Mouse (Mus musculus): ENCODE results near the gene Hoxb9.
A peak's percentile ranks its signal among the peaks of the same experiment; 100 is the strongest.

Hoxb9 gene

DNA sequence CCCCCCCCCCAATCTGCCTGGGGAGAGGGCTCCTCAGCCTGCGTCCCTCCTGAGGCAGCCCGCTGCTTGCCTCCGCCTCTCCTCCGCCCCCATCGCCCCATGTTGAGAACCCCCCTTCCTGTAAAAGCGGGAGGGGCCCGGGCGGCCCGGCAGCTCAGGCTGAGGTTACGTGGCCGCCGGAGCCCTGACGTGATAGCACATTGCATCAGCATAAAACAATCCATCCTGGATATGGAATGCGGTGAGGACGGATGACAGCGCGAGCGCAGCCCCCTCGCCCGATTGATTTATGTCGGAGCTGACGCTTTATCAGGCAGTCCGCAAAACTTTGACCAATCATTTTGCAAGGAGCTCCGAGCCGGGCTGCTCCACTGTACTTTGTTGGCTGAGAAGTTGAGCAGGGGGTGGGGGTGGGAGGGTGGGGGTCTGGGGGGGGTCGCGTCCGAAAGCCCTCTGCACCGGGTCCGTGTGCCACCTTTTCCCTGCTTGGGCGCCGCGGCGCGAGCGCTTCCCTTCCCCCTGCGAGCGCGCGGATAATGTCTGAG lies at the start of gene Hoxb9:
Hoxb9 (plus strand) TSS at position 462 of the 545 bp plus-strand sequence.
- DNase-seq: no peak

DNA sequence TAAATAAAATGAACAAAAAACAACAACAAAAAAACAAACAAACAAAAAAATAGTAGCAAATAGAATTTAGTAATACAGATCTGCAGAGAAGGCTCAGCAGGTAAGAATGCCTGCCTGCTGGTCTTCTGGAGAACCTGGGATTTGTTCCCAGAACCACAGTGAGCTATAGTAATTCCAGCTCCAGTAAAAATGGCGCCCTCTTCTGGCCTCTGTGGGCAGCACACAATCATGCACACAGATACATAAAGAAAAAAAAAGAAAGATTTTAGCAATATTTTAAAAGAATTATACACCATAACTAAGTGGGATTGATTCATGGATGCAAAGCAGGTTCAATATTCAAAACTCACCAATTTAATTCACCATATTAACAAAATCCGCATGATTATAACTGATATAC lies 47.4 kb upstream of the Hoxb9 start:
- DNase-seq: no peak

DNA sequence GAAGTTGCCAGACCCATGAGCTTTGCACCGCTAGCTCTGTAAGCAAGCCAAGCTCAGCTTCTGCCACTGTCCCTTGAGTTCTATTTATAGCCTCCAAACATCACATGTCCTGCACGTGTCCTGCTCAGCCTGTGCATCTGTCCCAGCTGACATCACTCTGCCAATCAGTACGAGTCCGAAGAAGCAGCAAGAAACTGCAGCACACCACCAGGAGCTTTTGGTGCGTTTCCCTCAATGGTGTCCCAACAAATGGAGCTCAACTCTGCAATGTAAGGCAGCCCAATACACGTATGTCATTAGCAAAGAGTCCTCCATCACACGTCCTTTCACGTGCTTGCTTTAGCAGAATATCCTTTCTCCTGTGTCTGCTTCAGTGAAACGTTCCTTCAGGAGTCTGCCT lies 43.6 kb upstream of the Hoxb9 start:
- DNase-seq: no peak

DNA sequence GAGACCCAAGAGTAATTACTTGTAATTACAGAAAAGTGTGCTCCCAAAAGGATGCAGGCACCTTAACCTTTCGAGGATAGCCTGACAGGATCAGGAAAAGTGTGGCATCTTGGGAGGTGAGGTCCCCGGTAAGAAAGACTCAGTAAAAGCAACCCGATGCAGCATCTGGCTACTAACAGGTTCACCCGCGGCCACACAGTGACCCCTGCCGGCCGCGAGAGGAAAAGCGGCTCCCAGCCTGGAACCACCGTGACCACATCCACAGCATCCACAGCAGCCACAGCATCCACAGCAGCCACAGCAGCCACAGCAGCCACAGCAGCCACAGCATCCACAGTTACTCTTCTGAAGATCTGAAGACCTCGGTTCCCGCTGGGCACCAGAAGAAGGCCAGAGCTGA lies 36.4 kb upstream of the Hoxb9 start:
- DNase-seq: peak; percentile 46

DNA sequence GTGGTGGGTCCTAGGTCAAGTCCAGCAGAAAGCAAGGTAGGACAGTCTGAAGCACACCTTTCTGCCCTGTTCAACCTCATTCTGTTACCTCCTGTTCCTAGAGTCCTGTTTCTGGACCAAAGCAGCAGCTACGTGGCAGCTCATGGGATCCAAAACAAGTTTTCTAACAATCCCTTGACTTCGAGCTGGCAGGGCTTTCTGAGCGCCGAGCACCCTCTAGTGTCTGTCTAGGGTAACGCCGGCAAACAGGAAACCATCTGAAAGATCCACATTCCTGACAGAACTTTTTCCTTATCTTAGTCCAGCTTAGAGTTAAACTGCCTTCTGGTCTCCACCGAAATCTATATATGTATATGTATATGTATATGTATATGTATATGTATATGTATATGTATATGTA lies 31.0 kb upstream of the Hoxb9 start:
- DNase-seq: peak; percentile 52

DNA sequence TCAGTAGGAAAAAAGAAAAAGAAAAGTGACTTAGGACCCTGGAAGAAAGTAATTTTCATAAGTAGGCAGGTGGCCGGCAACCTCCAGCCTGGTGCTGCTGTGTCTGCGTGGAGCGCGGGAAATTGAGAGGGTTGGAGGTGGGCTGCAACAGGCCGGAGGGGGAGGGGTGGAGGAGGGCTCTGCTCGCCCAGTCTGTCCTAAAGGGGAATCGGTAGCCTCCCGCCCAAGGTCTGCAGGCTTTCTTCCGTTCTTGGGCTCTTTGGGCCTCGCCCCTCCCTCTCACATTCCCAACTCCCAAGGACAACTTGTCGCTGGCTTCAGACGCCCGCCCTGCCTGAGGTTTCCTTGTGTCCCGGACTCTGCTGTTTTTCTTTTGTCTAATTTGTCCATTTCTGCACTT lies 20.4 kb upstream of the Hoxb9 start:
- DNase-seq: no peak

DNA sequence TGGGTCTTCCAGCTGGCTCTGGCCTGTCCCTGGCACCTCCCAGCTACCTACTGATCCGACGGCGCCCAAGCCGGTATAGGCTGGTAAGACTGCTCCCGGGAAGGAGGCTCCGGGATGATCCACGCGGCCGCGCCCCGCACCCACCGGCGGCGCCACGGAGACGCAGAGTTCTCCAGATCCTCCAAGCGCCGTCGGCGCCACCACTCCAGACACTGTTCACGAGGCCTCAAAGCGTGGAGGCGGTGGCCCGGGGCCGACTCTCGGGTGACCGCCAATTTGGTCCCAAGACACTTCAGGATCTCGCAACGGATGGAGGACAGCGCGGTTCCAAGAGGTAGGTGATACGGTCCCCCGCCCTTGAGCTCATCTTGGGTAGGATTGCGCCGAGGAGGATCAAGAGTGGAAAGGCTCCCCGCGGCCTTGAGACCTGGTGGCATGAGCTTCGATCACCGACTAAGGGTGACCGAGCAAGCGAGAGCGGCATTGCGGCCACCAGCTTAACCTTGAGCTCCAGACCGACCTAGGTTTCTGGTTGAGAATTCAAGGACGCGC lies 19.7 kb upstream of the Hoxb9 start:
- no peak for DNase-seq

DNA sequence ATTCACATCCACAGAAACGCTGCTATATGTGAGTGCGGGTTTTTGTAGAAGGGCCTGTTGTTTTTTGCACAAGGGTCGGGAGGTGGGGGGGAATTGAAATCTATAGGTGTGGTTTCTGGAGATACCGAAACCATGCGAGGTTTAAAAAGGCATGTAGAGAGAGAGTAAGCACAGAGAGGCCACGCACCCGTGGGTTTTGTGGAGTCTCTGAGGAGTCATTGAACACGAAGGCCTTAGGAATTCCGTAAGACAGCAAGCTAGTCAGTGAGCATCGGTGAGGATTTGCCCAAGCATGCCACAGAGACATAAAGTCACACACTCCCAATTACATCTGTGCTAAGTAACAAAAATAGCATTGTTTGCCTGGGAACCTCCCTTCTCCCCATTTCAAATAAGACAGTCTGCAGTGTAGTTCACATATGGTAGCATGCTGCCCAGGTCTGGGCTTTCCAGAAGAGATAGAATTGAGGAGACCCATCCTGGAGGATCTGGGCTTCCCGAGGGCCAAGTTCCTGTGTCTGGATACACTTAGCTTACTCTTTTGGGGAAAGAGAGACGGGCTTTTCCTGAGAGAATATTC lies 18.6 kb upstream of the Hoxb9 start:
- no peak for DNase-seq

DNA sequence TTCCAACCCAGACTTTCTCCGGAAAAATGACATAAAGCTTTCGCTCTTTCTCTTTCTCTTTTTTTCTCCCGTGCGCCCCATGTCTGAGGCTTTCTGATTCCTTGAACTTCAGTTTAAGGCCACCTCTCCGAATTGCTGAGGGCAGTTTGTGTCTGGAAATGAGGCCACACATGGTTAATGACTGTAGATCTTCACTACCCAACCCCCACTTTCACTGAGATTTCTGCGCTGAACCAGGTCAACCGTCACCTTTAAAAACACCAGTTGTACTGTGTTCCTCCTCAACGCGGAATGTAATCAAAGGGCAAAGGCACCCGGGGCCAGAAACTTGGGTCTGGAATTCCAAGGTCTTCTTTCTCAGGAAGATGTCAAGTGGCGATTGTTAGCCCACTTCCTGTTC lies 17.0 kb upstream of the Hoxb9 start:
- DNase-seq: no peak

DNA sequence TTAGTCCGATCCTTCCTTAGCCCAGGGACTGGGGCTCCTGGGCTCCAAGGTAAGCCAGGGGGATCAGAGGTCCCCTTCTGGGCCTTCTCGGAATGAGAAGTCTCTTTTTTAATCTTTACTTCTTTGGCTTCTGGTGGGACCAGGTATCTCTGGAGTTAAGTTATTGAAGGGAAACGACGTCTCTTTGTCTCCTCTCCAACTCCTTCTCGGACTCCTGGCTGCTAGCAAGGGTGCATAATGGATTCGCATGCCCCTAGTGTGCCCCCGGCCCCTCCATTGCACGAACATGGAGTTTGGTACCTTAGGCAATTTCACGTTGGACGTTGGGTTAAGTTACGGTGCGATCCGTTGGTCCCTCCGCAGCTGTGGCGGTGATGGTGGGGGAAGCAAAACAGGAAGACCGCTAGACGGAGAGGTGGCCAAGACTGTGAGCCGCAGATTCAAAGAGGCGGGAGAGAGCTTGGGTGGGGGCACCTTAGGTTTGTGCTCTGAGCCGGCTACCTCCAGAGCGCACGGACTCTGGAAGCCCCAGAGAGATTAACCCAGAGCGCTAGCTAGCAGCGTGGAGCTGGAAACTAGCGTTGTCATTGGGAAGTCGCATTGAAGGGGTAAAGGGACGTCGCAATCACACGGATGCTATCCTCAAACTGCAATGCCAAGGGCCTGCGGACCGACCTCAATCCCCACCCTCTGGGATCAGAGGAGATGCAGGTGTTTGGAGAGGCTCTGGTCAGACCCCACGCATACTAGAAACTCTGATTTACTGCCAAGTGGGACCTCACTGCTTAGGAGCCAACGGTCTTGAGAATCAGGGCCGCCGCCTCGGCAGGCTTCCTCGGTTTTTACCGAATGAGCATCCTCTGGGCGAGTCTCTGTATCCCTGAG lies 15.9 kb upstream of the Hoxb9 start:
- DNase-seq: no peak

DNA sequence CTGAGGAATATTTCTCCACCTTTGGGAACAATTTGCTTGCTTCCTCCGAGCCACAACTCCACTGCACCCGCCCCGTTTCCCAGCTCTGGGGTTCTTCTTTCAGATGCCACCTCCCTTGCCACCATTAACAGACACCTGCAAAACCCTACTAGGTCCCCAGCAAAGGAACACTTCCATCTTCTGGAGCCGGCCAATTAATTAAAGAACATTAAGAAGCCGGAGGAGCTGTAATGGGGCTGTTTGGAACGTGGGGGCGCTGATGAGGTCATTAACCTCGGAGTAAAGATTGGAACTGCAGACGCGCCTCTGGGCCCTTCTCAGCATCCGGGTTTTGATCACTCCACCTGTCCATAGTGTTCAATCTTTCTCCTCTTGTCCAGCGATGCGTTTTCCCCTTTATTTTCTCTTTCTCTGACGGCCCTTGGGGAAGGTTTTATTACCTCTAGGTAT lies 15.2 kb upstream of the Hoxb9 start:
- DNase-seq: no peak

DNA sequence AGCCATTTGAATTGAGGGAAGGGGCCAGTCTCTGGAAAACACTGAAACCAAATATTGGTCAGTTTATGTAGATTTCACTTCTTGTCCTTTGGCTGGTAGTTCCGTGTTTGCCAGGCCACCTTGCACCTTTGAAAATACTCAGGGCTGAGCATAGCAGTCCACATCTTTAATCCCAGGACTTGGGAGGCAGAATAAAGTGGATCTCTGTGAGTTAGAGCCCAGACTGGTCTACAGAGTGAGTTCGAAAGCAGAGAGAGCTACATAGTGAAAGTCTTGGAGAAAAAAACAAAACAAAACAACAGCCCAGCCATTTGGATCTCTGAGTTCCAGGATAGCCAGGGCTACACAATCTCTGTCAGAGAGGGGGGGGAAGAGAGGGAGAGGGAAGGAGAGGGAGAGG lies 14.1 kb upstream of the Hoxb9 start:
- DNase-seq: no peak

DNA sequence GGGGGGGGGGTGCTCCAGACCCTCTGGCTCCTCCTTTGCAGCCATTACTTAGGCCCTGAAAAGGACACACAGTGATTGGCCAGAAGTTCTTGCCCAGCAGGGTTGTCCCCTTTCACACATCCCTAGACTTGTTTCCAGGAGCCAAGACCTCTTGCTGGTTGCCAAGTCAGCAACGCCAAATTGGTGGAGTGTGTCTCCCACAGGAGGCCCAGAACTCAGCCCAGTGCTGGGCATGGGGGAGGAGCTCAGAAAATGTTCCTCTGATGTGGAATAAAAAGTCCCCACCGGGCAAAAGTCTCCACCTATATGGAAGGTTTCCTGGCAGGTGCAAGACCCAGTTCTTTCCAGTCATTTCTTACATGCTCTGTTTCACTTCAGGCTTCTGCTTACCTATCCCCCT lies 12.2 kb upstream of the Hoxb9 start:
- no peak for DNase-seq

DNA sequence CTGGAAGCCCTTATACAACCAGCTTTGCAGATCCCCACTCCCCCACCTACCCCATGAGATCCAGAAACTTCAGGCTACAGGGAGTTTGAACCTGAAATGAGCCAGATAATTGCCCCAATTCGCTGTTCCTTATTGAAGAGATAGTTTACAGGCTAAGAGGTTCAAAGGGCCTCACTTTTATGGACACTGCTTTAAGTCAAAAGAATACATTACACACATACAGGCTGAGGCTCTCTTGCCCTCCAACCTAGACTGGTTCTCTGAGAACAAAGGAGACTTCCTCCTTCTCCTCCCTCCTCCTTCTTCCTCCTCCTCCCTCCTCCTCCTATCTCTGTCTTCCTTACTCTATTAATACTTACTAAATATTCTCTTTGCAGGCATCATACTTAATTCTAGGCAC lies 11.7 kb upstream of the Hoxb9 start:
- no peak for DNase-seq

DNA sequence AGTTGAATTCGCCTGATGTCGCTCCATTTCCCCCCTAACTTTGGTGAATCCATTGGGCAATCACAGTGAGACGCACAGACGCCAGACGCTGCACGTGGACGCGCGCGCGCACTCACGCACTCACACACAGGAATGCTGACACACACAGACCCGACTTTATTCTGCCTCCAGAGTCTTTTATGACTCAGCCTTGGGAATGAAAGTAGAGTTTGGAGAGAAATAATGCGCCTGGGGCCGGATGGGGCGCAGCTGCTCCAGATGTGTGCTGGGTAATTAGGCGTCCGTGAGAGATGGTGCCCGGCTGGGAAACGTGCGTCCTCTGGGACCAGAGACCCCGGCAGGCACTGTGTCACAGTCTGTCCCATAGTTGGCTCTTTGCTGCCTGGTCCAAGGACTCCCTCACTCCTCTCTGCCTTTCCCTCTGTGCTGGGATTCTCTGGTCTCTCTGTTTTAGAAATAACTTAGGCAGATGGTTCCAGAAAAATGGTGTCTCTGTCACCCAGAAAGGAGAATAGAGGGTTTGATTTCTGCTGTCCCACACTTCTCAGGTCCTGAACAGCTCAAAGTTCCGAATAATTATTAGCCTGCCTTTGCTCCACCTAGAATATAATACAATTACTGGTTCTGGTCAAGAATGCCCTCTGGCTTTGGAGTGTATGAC lies 10.8 kb upstream of the Hoxb9 start:
- no peak for DNase-seq

DNA sequence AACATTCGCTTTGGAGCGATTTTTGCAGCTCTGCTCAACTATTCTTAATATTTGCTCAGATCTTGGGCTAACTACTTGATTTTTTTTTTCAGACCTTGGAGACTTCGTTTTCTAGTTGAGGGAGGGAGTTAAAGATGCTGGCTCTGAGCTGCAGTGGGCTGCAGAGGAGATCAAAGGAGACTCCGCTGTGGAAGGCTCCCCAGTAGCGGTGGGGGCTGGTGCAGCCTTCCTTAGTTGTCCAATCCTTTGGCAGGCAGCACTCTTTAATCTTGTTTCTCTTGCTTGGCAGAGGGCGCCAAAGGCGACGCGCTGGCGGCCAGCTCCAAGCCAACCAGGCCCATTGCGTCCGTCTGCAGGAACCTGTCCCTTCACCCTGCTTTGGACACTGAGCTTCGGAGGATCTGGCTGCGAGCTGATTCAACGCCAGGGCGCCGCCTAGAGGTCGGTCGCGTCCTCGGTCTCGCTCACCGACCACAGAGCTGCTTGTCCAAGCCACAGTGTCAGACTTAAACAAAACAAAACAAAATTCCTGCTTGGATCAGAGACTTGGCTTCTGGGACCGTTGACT lies 9.8 kb upstream of the Hoxb9 start:
- DNase-seq: peak; percentile 78

DNA sequence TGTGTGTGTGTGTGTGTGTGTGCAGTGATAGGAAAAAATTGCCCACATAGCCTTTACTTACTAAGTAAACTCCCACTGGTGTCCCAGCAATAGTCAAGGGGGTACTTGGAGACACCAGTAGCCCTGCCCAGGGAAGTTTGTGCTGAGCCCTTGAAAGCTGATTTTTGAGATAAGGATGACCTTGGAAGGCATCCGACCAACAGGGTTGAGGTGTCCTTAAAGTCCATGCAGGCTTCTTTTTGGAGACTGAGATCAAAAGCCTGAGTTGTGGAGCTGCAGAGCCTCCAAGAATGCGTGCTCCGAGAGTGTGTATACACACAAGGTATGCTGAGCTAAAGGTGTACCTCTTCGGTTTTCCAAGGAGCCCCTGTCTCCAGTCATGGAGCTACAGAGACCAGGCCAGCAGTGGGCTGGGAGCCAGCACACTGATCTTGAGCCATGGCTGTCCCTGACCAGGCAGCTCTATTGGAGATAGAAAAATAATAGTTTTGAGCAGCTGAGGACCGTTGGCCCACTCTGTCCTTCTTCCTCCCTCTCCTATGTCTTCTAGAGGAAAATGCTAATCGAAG lies 8.9 kb upstream of the Hoxb9 start:
- no peak for DNase-seq

DNA sequence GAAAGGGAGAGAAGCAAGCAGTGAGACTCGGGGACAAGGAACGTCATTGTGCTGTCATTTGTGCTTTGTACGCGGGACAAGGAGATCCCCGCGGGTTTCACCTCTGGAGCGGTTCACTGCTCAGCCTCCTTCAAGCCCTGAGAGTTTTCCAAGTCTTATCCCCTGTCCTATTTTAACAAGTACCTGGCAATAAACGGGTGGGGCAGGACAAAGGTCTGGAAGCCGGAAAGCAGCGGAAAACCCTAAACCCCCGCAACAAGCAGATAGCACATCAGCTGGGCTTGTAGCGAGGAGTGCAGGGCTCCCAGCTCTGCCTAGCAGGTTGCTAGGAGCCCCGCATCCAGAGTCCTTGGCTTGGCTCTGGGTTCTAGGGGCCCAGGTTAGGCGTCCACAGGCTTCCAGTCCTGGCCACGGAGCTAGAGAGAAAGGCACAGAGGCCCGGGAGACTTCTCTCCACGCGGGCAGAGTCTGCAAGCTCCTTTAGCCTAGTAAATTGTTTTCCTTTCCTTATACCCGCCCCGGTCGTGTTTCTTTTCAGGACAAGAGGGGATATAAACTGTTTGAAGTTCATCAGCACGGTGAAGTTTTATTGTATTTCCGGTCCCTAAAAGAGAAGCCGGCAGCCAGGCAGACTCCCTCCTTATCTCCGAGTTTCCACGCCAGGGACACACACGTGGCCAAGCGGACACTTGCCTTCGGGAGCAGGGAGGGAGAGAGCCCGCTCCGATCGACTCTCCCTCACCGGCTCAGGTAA lies 7.4 kb upstream of the Hoxb9 start:
- no peak for DNase-seq

DNA sequence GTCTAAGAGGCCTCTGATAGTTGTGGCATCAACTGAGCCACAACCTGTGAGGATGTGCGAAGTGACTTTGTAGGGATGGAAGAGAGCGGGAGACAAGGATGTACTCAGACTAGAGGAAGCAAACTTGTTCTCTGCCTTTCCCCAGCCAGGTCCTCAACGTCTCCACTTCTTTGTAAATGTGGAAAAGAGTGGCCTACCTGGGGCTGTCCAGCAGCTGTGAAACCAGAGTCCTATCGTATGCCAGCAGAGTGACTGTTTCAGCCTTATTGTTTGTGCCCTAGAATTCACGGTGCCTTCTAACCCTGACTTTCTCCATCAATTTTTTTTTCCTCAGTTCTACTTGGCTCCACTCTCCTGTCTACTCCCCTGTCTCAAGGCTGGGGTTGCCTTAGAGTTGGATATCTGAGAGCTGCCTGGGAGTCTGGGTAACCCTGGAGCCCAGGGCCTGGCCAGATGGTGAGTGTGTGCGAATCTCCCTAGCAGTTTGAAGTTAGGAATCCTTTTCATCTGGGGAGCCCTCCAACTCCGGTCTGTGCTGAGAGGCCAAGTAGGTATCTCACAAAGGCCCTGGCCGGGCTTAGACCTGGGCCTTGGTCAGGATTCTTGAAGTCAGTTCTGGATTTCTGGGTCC lies 6.8 kb upstream of the Hoxb9 start:
- DNase-seq: no peak

DNA sequence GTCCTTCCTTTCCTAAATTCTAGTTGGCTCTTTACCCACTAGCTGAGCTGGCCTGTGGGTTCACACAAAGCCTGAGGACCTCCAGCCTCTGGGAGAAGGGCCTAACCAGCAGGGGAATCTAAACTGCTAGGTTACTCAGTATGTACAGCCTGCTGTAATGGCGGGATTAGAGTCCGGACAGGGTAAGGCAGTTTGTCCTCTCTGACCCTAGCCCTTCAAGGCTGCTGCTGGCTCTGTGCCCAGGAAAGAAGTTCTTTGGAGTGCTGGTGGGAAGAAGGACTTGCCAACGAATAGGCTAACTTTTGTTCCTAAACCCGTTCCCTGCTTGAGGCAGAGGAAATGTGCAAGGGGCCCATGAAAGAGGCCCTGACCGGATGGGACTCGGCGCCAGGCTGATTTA lies 5.3 kb upstream of the Hoxb9 start:
- no peak for DNase-seq
